Mouse (Mus musculus) forebrain, postnatal 0 days (tissue): ENCODE data around the gene Hmgcs2. TPM values are rescaled to one million over a fixed set of nuclear protein-coding genes. Genes with fewer than 3 reads are reported as not detected.

Experiments used
- ATAC-seq: fragments of 200-750 bp; cut with Nextera tagmentation; 2 replicates; pipeline ENCODE4 v1.8.0; 2017; ENCODE audit warnings: mild to moderate bottlenecking, moderate library complexity
- DNase-seq: peaks from one replicate; pipeline ENCODE4 v3.0.0-alpha.2; 2015
- H3K27ac ChIP-seq: fragments of 300-500 bp; sonication (generic); 2 replicates; pipeline ENCODE4 v1.5.1; 2014; ENCODE audit warnings: low read depth, mild to moderate bottlenecking, antibody characterized with exemption, low read length, moderate library complexity, mixed read lengths
- H3K27me3 ChIP-seq: fragments of 300-500 bp; sonication (generic); 2 replicates; pipeline ENCODE4 v1.6.1; 2014; ENCODE audit warnings: mild to moderate bottlenecking, low read length, mixed read lengths; ENCODE audit not compliant: insufficient read depth
- H3K36me3 ChIP-seq: fragments of 300-500 bp; sonication (generic); 2 replicates; pipeline ENCODE4 v1.6.1; 2014; ENCODE audit warnings: mild to moderate bottlenecking, moderate library complexity; ENCODE audit not compliant: insufficient read depth
- H3K4me1 ChIP-seq: fragments of 300-500 bp; sonication (generic); 2 replicates; pipeline ENCODE4 v1.6.1; 2014; ENCODE audit warnings: antibody characterized with exemption; ENCODE audit not compliant: insufficient read depth
- H3K4me2 ChIP-seq: fragments of 300-500 bp; sonication (generic); 2 replicates; pipeline ENCODE4 v1.6.1; 2014; ENCODE audit warnings: low read depth, mild to moderate bottlenecking, moderate library complexity
- H3K4me3 ChIP-seq: fragments of 300-500 bp; sonication (generic); 2 replicates; pipeline ENCODE4 v1.5.1; 2014; ENCODE audit warnings: low read depth, low read length, mixed read lengths
- H3K9ac ChIP-seq: fragments of 300-500 bp; sonication (generic); 2 replicates; pipeline ENCODE4 v1.6.1; 2014; ENCODE audit warnings: mild to moderate bottlenecking
- H3K9me3 ChIP-seq: fragments of 300-500 bp; sonication (generic); 2 replicates; pipeline ENCODE4 v1.6.1; 2016; ENCODE audit warnings: low read length
- CTCF ChIP-seq: sonication (generic); IDR thresholded peaks from 2 replicates; pipeline ENCODE4 v1.5.1; 2016; ENCODE audit warnings: antibody characterized with exemption, control low read depth, low read depth
- WGBS: fragments of 180-500 bp; shearing (Covaris S2); extraction: QIAGEN DNeasy Blood & Tissue Kit; methylation state at CpG from one replicate; pipeline ENCODE4 v1.1.7; 2014; 5-methylcytosine and 5-hydroxymethylcytosine counted together
- polyA plus RNA-seq: library from polyadenylated mRNA; unstranded; fragments of >200 nt; fragmentation: Nextera tagmentation; extraction: Ambion mirVana; gene quantifications from 2 replicates; pipeline ENCODE4 v1.2.1, GENCODE M21; 2015
- total RNA-seq: library from RNA; depleted of rRNA; stranded (reverse); fragments of >200 nt; gene quantifications from 2 replicates; pipeline ENCODE4 v1.2.3, GENCODE M21; 2014; rRNA removed

Hmgcs2 gene
- total RNA-seq (22.5 and 26.9 TPM in 2 replicates), polyA plus RNA-seq (30.0 and 33.6 TPM in 2 replicates)

DNA sequence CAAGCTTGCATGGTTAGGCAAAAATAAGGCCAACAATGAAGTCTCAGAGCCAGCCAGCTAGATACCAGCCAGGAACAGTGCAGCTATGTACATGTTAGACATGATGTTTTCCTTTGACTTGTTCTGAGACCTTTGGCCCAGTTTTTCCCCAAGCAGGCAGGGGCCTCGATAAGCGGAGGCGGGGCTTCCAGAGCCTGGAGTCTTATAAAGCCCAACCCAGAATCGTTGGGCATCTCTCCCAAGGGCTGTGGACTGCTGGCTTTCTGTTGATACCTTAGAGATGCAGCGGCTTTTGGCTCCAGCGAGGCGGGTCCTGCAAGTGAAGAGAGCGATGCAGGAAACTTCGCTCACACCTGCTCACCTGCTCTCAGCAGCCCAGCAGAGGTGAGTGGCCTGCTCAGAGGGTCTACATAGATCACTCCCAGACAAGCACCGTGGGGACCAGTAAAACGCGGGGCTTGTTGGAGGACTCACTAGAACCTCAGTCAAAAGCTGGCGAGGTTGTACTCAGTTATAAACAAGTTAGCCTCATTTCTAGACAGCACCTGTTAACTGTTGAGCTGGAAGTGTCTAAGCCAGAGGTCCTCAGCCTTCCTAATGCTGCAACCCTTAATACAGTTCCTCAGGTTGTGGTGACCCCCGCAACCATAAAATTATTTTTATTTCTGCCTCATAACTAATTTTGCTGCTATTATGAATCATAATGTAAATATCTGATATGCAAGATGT, at the start of gene Hmgcs2:
Gene Hmgcs2, plus strand, starts transcription at position 232 of the 729 bp plus-strand sequence.
- DNase-seq (peak; percentile 8), ATAC-seq (peak; percentile 28)
- no peak for TF ChIP-seq CTCF
- Histone ChIP-seq H3K4me3 (no peak within 1 kb of the TSS), H3K27ac (no peak within 1 kb of the TSS), H3K9ac (no peak within 1 kb of the TSS), H3K4me1 (no peaks in the 10 kb centered on the region), H3K4me2 (no peak within 1 kb of the TSS; the same call in 1 of the 2 replicates), H3K36me3 (no peaks in the 10 kb centered on the region), H3K27me3 (no peaks in the 10 kb centered on the region), H3K9me3 (no peaks in the 10 kb centered on the region)
- 62% methylated on average over 14 of the region's 14 CpGs for WGBS

DNA sequence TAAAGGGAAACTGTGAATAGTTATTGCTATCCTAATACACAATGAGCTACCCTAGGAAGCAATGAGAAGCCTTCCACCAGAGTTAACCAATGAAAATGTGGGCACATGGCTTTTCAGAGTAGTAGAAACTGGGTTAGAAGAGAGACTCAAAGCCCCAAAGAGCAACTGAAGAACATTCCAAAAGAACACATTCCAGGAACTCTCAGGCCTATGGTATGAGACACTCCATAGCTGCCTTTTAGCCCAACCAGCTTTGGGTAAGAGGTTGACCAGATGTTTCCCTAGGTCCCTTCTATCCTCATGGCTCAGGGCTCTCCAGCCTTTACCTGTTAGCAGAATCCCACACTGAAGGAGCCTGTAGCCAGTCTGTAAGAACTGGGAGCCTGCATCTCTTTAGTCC, 46.7 kb upstream of the Hmgcs2 start:
- ATAC-seq (no peak), DNase-seq (no peak)
- no peak overlapping the region for H3K4me3 ChIP-seq
- no peak overlapping the region for H3K27ac ChIP-seq
- H3K4me2 ChIP-seq = no peak overlapping the region
- no peaks in the 10 kb centered on the region for H3K9me3 ChIP-seq
- H3K27me3 ChIP-seq = no peaks in the 10 kb centered on the region
- H3K4me1 ChIP-seq = no peaks in the 10 kb centered on the region
- no peak for TF ChIP-seq CTCF
- H3K36me3 ChIP-seq = no peaks in the 10 kb centered on the region
- H3K9ac ChIP-seq = no peak overlapping the region

DNA sequence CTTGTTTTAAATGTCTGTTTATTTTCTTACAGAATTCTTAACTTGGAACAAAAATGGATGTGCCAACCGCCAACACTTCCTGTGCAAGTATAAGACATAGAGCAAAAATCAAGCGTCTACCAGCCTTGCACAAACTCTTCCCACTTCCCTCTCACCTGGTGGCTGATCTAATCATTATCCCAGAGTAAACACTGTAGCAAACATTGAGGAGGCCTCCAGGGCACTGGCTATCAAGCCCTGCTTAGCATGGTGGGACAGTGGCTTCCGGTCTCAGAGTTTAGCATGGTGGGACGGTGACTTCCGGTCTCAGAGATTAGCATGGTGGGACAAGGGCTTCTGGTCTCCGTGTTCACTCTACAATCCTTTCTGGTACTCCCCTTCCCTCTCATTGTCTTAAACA, 44.0 kb upstream of the Hmgcs2 start:
- Histone ChIP-seq H3K9me3 (no peaks in the 10 kb centered on the region), H3K4me1 (no peaks in the 10 kb centered on the region), H3K36me3 (no peaks in the 10 kb centered on the region), H3K27ac (no peak overlapping the region), H3K4me3 (no peak overlapping the region), H3K27me3 (no peaks in the 10 kb centered on the region), H3K9ac (no peak overlapping the region), H3K4me2 (no peak overlapping the region)
- ATAC-seq (no peak), DNase-seq (no peak)
- 91% methylated on average over 6 of the region's 6 CpGs for WGBS
- TF ChIP-seq CTCF = no peak

- no peak for TF ChIP-seq CTCF
- WGBS = 89% methylated on average over 5 of the region's 5 CpGs
- H3K27ac ChIP-seq = no peak overlapping the region
- no peaks in the 10 kb centered on the region for H3K27me3 ChIP-seq
- H3K4me3 ChIP-seq = no peak overlapping the region
- H3K4me1 ChIP-seq = no peaks in the 10 kb centered on the region
- no peak overlapping the region for H3K9ac ChIP-seq
- no peaks in the 10 kb centered on the region for H3K9me3 ChIP-seq
- no peaks in the 10 kb centered on the region for H3K36me3 ChIP-seq
- H3K4me2 ChIP-seq = no peak overlapping the region
- DNase-seq = no peak
- no peak for ATAC-seq
Observed at GRCm38 (mm10) chr3:98237240-98237639, 43.0 kb upstream of the Hmgcs2 start.

GRCm38 (mm10) chr3:98238150-98238549, 42.1 kb upstream of the Hmgcs2 start:
- ATAC-seq (no peak), DNase-seq (no peak)
- WGBS = 80% methylated on average over 3 of the region's 3 CpGs
- H3K4me2 ChIP-seq = no peak overlapping the region
- no peak for TF ChIP-seq CTCF
- no peak overlapping the region for H3K27ac ChIP-seq
- no peaks in the 10 kb centered on the region for H3K27me3 ChIP-seq
- H3K9ac ChIP-seq = no peak overlapping the region
- no peak overlapping the region for H3K4me3 ChIP-seq
- no peaks in the 10 kb centered on the region for H3K36me3 ChIP-seq
- no peaks in the 10 kb centered on the region for H3K9me3 ChIP-seq
- no peaks in the 10 kb centered on the region for H3K4me1 ChIP-seq

DNA sequence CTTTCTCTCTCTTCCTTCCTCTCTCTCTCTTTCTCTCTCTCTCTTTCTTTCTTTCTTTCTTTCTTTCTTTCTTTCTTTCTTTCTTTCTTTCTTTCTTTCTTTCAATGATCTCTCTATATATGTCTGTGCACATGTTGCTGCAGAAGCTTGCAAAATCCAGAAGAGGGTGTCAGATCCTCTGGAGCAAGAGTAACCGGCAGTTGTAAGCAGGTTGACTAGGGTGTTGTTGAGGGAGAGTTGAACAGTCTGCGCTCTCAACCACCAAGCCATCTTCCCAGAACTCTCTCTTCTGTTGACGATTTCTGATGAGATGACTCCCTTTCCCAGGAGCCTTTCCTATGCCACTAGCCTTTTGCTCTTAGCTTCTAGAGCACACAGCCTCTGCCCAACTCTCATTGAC, 38.2 kb upstream of the Hmgcs2 start:
- Histone ChIP-seq H3K27me3 (no peaks in the 10 kb centered on the region), H3K4me3 (no peak overlapping the region), H3K9me3 (no peaks in the 10 kb centered on the region), H3K27ac (no peak overlapping the region), H3K4me1 (no peaks in the 10 kb centered on the region), H3K4me2 (no peak overlapping the region), H3K36me3 (no peaks in the 10 kb centered on the region), H3K9ac (no peak overlapping the region)
- ATAC-seq = no peak
- no peak for DNase-seq
- TF ChIP-seq CTCF = no peak
- 83% methylated on average over 3 of the region's 3 CpGs for WGBS

GRCm38 (mm10) chr3:98242458-98243037, 37.7 kb upstream of the Hmgcs2 start:
- WGBS = 81% methylated on average over 8 of the region's 8 CpGs
- Histone ChIP-seq H3K27ac (no peak overlapping the region), H3K4me3 (no peak overlapping the region), H3K27me3 (no peaks in the 10 kb centered on the region), H3K36me3 (no peaks in the 10 kb centered on the region), H3K4me1 (no peaks in the 10 kb centered on the region), H3K4me2 (no peak overlapping the region), H3K9me3 (no peaks in the 10 kb centered on the region), H3K9ac (no peak overlapping the region)
- ATAC-seq (no peak), DNase-seq (no peak)
- TF ChIP-seq CTCF = no peak
